Mouse (Mus musculus): ENCODE measurements at regions not wholly inside any gene's neighbourhood (a gene's known extent, or its start where the extent isn't known, plus 50 kb on each side); places are given as distances from the start of the nearest gene placed in this dataset.

- no peak overlapping the region for H3K9ac ChIP-seq
- no peak overlapping the region for H3K27ac ChIP-seq
- H3K4me2 ChIP-seq (replicated peaks): no peak overlapping the region
- no peak for ATAC-seq (ENCODE audit: low FRiP score)
- H3K36me3 ChIP-seq (replicated peaks; ENCODE audit: control insufficient read depth, insufficient read depth): no peaks in the 10 kb centered on the region
- H3K4me3 ChIP-seq (replicated peaks; ENCODE audit: low read length): no peak overlapping the region
- 80% methylated on average over 8 of the region's 8 CpGs for WGBS
- DNase-seq (ENCODE audit: low spot score): no peak
- no peaks in the 10 kb centered on the region for H3K9me3 ChIP-seq (ENCODE audit: control insufficient read depth, low read length)
- no peaks in the 10 kb centered on the region for H3K27me3 ChIP-seq (ENCODE audit: control insufficient read depth, insufficient read depth, low read length)
- H3K4me1 ChIP-seq (replicated peaks; ENCODE audit: control insufficient read depth, insufficient read depth, low read length): no peaks in the 10 kb centered on the region; the same call in 1 of the 2 replicates
Measured at GRCm38 (mm10) chr9:61781469-61781868, 132.9 kb downstream of the Rplp1 start.

DNA sequence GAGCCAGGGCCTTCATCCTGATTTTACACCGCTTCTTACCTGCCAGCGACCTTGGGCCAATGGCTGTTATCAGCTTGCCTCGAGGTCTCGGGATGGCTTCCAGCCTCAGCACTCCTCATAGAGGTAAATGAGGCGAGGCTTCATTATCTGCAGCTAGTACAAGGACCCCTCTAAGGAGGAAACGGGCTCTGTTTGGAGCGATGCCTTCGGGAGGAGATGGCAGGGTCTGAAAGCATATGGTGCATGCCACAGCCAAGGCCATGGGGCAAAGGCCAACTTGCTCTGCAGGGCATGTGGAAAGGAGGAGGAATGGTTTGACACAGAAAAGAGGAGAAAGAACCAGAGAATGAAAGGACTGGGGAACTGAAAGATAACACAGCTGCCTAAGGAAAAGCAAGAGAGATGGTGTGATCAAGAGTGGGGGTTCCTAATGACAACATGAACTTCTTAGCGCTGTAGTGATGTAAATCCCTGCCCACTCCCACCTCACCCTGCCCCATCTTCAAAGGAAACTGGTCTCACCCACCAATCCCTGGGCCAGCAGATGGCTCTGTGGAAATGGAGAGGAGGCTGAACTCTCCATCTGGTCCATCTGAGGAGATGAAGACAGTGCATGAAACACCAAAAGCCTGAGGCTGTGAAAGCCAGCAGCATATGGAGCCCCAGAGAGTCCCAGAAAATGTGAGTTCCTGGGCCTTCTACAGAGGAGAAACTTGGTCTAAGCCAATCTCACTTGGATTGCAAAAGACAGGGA, 134.0 kb downstream of the Rplp1 start:
- Histone ChIP-seq H3K9ac (no peak overlapping the region), H3K4me3 (replicated peaks; ENCODE audit: low read length) (no peak overlapping the region), H3K4me1 (replicated peaks; ENCODE audit: control insufficient read depth, insufficient read depth, low read length) (no peaks in the 10 kb centered on the region; the same call in 1 of the 2 replicates), H3K9me3 (ENCODE audit: control insufficient read depth, low read length) (no peaks in the 10 kb centered on the region), H3K27ac (no peak overlapping the region), H3K27me3 (ENCODE audit: control insufficient read depth, insufficient read depth, low read length) (no peaks in the 10 kb centered on the region), H3K36me3 (replicated peaks; ENCODE audit: control insufficient read depth, insufficient read depth) (no peaks in the 10 kb centered on the region), H3K4me2 (replicated peaks) (no peak overlapping the region)
- no peak for DNase-seq (ENCODE audit: low spot score)
- ATAC-seq (ENCODE audit: low FRiP score): no peak
- 77% methylated on average over 9 of the region's 9 CpGs for WGBS

GRCm38 (mm10) chr9:61779165-61779564, 135.2 kb downstream of the Rplp1 start:
- Histone ChIP-seq H3K4me1 (replicated peaks; ENCODE audit: control insufficient read depth, insufficient read depth, low read length) (no peaks in the 10 kb centered on the region; the same call in 1 of the 2 replicates), H3K9me3 (ENCODE audit: control insufficient read depth, low read length) (no peaks in the 10 kb centered on the region), H3K9ac (no peak overlapping the region), H3K36me3 (replicated peaks; ENCODE audit: control insufficient read depth, insufficient read depth) (no peaks in the 10 kb centered on the region), H3K27me3 (ENCODE audit: control insufficient read depth, insufficient read depth, low read length) (no peaks in the 10 kb centered on the region), H3K27ac (no peak overlapping the region), H3K4me3 (replicated peaks; ENCODE audit: low read length) (no peak overlapping the region), H3K4me2 (replicated peaks) (no peak overlapping the region)
- DNase-seq (ENCODE audit: low spot score): no peak
- ATAC-seq (ENCODE audit: low FRiP score): no peak

GRCm38 (mm10) chr9:61776446-61776845, 137.9 kb downstream of the Rplp1 start:
- Histone ChIP-seq H3K9me3 (ENCODE audit: control insufficient read depth, low read length) (no peaks in the 10 kb centered on the region), H3K4me3 (replicated peaks; ENCODE audit: low read length) (no peak overlapping the region), H3K9ac (no peak overlapping the region), H3K27me3 (ENCODE audit: control insufficient read depth, insufficient read depth, low read length) (no peaks in the 10 kb centered on the region), H3K27ac (no peak overlapping the region), H3K4me1 (replicated peaks; ENCODE audit: control insufficient read depth, insufficient read depth, low read length) (no peaks in the 10 kb centered on the region; the same call in 1 of the 2 replicates), H3K4me2 (replicated peaks) (no peak overlapping the region), H3K36me3 (replicated peaks; ENCODE audit: control insufficient read depth, insufficient read depth) (no peaks in the 10 kb centered on the region)
- DNase-seq (ENCODE audit: low spot score) (no peak), ATAC-seq (ENCODE audit: low FRiP score) (no peak)
- 93% methylated on average over 2 of the region's 2 CpGs for WGBS

DNA sequence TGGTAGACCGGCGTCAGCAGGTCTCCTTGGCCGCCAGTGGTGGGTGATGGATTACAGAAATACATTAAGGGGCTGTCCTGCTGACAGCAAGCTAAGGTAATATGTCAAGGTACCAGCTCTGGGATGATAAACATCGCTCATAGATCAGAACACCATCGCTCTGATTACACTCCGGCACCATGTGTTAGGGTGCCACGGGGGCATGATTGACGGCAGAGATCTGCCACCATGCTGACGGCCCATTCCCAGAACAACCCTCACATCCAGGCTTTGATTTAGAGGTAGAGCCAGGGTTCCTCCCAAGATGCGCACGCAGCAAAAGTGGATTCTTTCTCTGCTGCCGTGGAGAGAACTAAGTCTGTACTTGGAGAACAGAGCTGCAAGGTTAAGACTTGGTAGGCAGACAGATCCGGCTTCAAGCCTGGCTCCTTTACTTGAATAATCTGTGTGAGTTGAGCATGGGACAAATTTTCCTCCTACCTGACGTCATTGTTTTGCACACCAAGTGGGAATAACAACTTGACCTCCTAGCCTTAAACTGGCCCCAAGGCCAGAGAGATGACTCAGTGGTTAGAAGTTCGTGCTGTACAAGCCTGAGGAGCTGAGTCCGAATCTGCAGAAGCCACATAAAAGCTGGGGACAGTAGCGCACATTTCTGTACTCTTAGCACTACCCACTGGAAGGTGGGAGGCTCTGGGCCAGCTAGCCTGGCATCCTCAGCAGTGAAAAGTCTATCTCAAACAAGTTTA, 144.0 kb downstream of the Rplp1 start:
- H3K4me1 ChIP-seq (replicated peaks; ENCODE audit: control insufficient read depth, insufficient read depth, low read length): no peaks in the 10 kb centered on the region
- DNase-seq (ENCODE audit: low spot score): no peak
- no peak for ATAC-seq (ENCODE audit: low FRiP score)
- no peaks in the 10 kb centered on the region for H3K27me3 ChIP-seq (ENCODE audit: control insufficient read depth, insufficient read depth, low read length)
- H3K9me3 ChIP-seq (ENCODE audit: control insufficient read depth, low read length): no peaks in the 10 kb centered on the region
- H3K9ac ChIP-seq: no peak overlapping the region
- H3K4me2 ChIP-seq (replicated peaks): no peak overlapping the region
- WGBS: 77% methylated on average over 17 of the region's 17 CpGs
- no peaks in the 10 kb centered on the region for H3K36me3 ChIP-seq (replicated peaks; ENCODE audit: control insufficient read depth, insufficient read depth)
- H3K4me3 ChIP-seq (replicated peaks; ENCODE audit: low read length): no peak overlapping the region
- H3K27ac ChIP-seq: no peak overlapping the region

DNA sequence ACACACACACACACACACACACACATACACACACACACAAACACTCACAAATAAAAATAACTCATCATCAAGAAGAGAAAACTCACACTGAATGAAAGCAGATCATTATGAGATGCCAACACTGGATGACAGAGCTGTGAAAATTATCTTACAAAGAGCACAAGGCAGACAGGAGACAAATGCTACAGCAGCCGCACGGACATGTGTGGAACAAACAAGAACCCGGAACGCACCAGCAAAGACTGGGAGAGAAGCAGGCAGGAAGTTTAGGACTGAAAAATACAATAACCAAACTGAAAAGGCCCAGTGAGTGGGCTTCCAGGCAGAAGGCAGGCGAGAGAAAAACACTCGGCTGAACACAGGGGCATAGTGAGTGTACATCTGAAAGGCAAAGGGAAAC, 148.2 kb downstream of the Rplp1 start:
- Histone ChIP-seq H3K4me3 (replicated peaks; ENCODE audit: low read length) (no peak overlapping the region), H3K27me3 (ENCODE audit: control insufficient read depth, insufficient read depth, low read length) (no peaks in the 10 kb centered on the region), H3K4me2 (replicated peaks) (no peak overlapping the region), H3K27ac (no peak overlapping the region), H3K9me3 (ENCODE audit: control insufficient read depth, low read length) (no peaks in the 10 kb centered on the region), H3K4me1 (replicated peaks; ENCODE audit: control insufficient read depth, insufficient read depth, low read length) (0 out of 2 replicates have a peak, but pooled peaks cover 4% of the 10 kb centered on the region), H3K36me3 (replicated peaks; ENCODE audit: control insufficient read depth, insufficient read depth) (no peaks in the 10 kb centered on the region), H3K9ac (no peak overlapping the region)
- DNase-seq (ENCODE audit: low spot score) (no peak), ATAC-seq (ENCODE audit: low FRiP score) (no peak)
- 85% methylated on average over 6 of the region's 6 CpGs for WGBS

DNA sequence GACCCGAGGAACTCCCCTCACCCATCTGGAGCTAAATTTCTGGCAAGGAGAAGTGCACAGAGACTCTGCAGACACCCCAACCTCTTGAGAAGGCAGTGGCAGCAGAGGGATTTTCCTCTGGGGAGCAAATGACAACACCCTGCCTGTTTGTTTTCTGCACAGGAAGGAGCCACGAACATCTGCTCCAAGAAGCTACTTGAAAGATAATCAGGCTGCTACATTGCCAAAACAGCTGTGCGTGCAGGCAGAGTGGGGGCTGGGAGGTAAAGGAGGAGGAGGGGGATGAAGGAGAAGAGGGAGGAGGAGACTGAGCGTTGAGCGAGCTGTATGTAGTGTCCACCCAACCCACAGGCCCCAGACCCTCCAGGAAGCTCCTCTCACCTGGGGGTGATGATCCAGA, 149.0 kb downstream of the Rplp1 start:
- H3K27me3 ChIP-seq (ENCODE audit: control insufficient read depth, insufficient read depth, low read length): no peaks in the 10 kb centered on the region
- 56% methylated on average over 5 of the region's 5 CpGs for WGBS
- DNase-seq (ENCODE audit: low spot score): no peak

GRCm38 (mm10) chr9:61757806-61758205, 156.5 kb downstream of the Rplp1 start:
- Histone ChIP-seq H3K9me3 (ENCODE audit: control insufficient read depth, low read length) (no peaks in the 10 kb centered on the region), H3K27me3 (ENCODE audit: control insufficient read depth, insufficient read depth, low read length) (no peaks in the 10 kb centered on the region), H3K27ac (no peak overlapping the region), H3K4me1 (replicated peaks; ENCODE audit: control insufficient read depth, insufficient read depth, low read length) (peaks cover 21% of the 10 kb centered on the region), H3K4me2 (replicated peaks) (no peak overlapping the region), H3K4me3 (replicated peaks; ENCODE audit: low read length) (no peak overlapping the region), H3K9ac (no peak overlapping the region), H3K36me3 (replicated peaks; ENCODE audit: control insufficient read depth, insufficient read depth) (no peaks in the 10 kb centered on the region)
- ATAC-seq (ENCODE audit: low FRiP score) (no peak), DNase-seq (ENCODE audit: low spot score) (no peak)
- 95% methylated on average over 3 of the region's 3 CpGs for WGBS

More for the DNA sequence above, 149.0 kb downstream of the Rplp1 start:
- Histone ChIP-seq H3K27ac (no peak overlapping the region), H3K4me3 (replicated peaks; ENCODE audit: low read length) (no peak overlapping the region), H3K4me1 (replicated peaks; ENCODE audit: control insufficient read depth, insufficient read depth, low read length) (0 out of 2 replicates have a peak, but pooled peaks cover 4% of the 10 kb centered on the region), H3K9me3 (ENCODE audit: control insufficient read depth, low read length) (no peaks in the 10 kb centered on the region), H3K36me3 (replicated peaks; ENCODE audit: control insufficient read depth, insufficient read depth) (no peaks in the 10 kb centered on the region), H3K9ac (no peak overlapping the region), H3K4me2 (replicated peaks) (no peak overlapping the region)
- ATAC-seq (ENCODE audit: low FRiP score): no peak

DNA sequence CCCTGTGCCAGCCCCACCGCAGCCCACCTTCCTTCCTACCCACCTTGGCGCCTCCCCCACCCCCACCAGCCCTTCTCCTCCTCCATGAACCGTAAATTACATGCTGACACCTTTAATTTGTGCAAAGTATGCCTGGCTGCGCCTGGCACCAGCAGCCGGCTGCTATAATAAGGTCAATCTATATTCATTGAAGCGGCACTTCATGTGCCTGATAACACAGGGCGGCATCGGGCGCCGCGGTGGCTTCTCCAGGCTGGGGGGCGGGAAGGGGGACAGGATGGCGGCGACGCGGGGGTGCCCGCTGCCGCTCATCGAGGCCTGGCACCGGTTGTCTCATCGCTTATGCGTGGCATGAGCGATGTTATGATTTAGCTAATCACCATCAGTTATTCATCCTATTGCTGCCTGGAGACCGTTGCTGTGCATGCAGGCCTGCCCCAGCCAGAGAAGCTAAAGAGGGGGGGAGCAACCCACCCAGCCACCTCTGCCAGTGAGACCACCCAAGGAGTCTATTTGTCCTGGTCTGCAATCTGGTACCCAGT, 157.5 kb downstream of the Rplp1 start:
- Histone ChIP-seq H3K4me3 (replicated peaks; ENCODE audit: low read length) (no peak overlapping the region), H3K27ac (peak overlapping the region; percentile 63), H3K36me3 (replicated peaks; ENCODE audit: control insufficient read depth, insufficient read depth) (no peaks in the 10 kb centered on the region), H3K9me3 (ENCODE audit: control insufficient read depth, low read length) (no peaks in the 10 kb centered on the region), H3K4me2 (replicated peaks) (peak overlapping the region; percentile 13; the same call in 1 of the 2 replicates), H3K4me1 (replicated peaks; ENCODE audit: control insufficient read depth, insufficient read depth, low read length) (peaks cover 21% of the 10 kb centered on the region), H3K27me3 (ENCODE audit: control insufficient read depth, insufficient read depth, low read length) (no peaks in the 10 kb centered on the region), H3K9ac (no peak overlapping the region)
- 25% methylated on average over 23 of the region's 24 CpGs for WGBS
- peak; percentile 84 for ATAC-seq (ENCODE audit: low FRiP score)
- peak; percentile 70 for DNase-seq (ENCODE audit: low spot score)

Data from hindbrain, embryonic 14.5 days (tissue).